Mouse (Mus musculus) embryonic fibroblast, embryonic 13.5 days (primary cell): ENCODE measurements around the gene Shisa9. TPM values are rescaled to one million over a fixed set of nuclear protein-coding genes. Genes with fewer than 3 reads are reported as not detected.

Experiments
- H3K27ac ChIP-seq: 2 replicates; pipeline ENCODE4 v1.5.1; 2012; ENCODE audit warnings: low read length, control low read depth, inconsistent platforms; ENCODE audit not compliant: insufficient read depth
- H3K4me1 ChIP-seq: 2 replicates; pipeline ENCODE4 v1.6.1; 2011; ENCODE audit warnings: low read length; ENCODE audit not compliant: control insufficient read depth, insufficient read depth
- H3K4me3 ChIP-seq: 2 replicates; pipeline ENCODE4 v1.5.1; 2011; ENCODE audit warnings: mild to moderate bottlenecking, control low read depth, low read length; ENCODE audit not compliant: insufficient read depth
- CTCF ChIP-seq: IDR thresholded peaks from 2 replicates; pipeline ENCODE4 v1.5.1; 2011; ENCODE audit warnings: mild to moderate bottlenecking, control low read depth, low read length, moderate library complexity, borderline replicate concordance; ENCODE audit not compliant: insufficient read depth
- POLR2A ChIP-seq: IDR thresholded peaks from 2 replicates; pipeline ENCODE4 v1.6.1; 2011; ENCODE audit warnings: low read depth, mild to moderate bottlenecking, control low read depth, low read length, moderate library complexity
- polyA plus RNA-seq: library from polyadenylated mRNA; stranded (reverse); fragments of >200 nt; gene quantifications from 2 replicates; pipeline ENCODE4 v1.2.4, GENCODE M21; 2011; ENCODE audit warnings: low read depth; ENCODE audit not compliant: missing spikeins, insufficient read length

Shisa9 gene
- polyA plus RNA-seq, 1 experiment = not detected

DNA sequence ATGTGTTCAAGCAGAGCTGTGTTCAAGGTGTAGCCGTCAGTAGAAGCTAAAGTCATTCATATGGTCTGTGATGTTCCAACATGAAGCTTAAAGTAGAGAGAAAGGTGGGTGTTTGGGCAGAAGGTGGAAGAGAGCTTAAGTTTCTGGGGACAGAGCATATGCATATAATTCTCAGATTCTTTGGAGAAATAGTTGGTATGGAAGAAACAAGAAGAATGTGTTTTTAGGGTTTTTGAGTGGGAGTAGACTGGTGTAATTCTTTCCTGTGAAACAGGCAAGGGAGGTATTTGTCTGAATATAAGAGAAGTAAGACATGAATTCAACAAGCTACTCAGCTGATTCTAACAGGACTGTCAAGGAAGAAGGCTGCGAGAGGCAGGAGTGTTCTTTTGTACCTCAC lies 225.9 kb downstream of the Shisa9 start:
- TF ChIP-seq POLR2A (no peak), CTCF (no peak)
- H3K4me3 ChIP-seq = no peak overlapping the region
- H3K27ac ChIP-seq = no peak overlapping the region
- H3K4me1 ChIP-seq = no peaks in the 10 kb centered on the region

DNA sequence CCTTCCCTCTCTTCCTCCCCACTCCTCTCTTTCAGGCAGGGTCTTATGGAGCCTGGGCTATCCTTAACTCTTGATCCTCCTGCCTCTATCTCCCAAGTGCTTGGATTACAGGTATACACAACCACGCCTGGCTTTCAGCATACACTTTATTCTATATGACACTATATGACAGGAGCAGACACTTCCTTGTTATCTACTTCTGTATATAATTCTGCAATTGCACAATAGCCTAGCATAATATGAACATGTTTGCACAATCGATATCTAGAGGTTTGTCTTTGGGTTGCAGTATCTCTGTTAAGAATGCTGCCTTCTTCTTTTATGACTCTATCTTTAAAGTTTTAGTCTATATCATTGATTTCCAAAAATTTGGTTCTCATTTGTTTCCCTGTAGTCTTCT lies 230.1 kb downstream of the Shisa9 start:
- no peak for TF ChIP-seq POLR2A
- Histone ChIP-seq H3K27ac (no peak overlapping the region), H3K4me3 (no peak overlapping the region), H3K4me1 (no peaks in the 10 kb centered on the region)

- TF ChIP-seq POLR2A (no peak), CTCF (no peak)
- Histone ChIP-seq H3K4me1 (no peaks in the 10 kb centered on the region), H3K27ac (no peak overlapping the region), H3K4me3 (no peak overlapping the region)
Measured at GRCm38 (mm10) chr16:12217289-12218150, 233.6 kb downstream of the Shisa9 start.

DNA sequence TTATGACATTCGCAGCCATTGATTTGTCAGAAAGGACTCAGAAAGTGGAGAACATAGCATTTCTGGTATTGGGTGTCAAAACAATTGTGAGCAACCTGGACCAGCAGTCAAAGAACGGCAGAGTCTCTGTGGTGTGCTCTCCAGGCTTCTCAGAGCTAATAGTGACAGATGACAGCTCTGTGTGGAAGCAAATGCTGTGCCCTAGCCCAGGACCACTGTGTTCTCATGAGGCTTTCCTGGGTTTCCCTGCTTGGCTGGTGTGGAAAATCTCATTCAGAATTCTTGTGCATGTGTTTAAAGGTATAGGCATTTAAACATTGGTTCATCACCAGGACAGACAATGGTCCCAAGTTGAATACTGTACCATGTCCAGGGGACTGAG lies 234.2 kb downstream of the Shisa9 start:
- Histone ChIP-seq H3K4me3 (no peak overlapping the region), H3K27ac (no peak overlapping the region)
- TF ChIP-seq CTCF (no peak), POLR2A (no peak)

GRCm38 (mm10) chr16:12219821-12220220 lies 235.9 kb downstream of the Shisa9 start:
- Histone ChIP-seq H3K27ac (no peak overlapping the region), H3K4me3 (no peak overlapping the region), H3K4me1 (no peaks in the 10 kb centered on the region)
- no peak for TF ChIP-seq CTCF
- TF ChIP-seq POLR2A = no peak

More for the DNA sequence above, 234.2 kb downstream of the Shisa9 start:
- no peaks in the 10 kb centered on the region for H3K4me1 ChIP-seq

DNA sequence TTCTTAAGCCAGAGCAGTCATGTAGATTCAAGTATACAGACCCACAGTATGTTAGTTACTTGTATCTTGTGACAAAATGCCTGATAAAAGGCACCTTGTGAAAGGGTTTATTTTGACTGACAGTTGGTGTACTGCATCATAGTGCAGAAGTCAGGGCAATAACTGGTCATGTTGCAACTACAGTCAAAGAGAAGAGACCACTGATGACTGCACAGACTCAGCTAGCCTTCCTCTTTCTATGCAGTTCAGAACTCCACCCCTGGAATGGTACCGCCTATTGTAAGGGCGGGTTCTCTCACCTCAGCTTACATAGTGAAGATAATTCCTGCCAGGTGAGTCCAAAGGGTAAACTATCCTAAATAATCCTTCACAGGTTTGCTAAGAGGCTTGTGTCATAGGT lies 239.6 kb downstream of the Shisa9 start:
- Histone ChIP-seq H3K27ac (no peak overlapping the region), H3K4me1 (no peaks in the 10 kb centered on the region), H3K4me3 (no peak overlapping the region)
- TF ChIP-seq CTCF (no peak), POLR2A (no peak)

DNA sequence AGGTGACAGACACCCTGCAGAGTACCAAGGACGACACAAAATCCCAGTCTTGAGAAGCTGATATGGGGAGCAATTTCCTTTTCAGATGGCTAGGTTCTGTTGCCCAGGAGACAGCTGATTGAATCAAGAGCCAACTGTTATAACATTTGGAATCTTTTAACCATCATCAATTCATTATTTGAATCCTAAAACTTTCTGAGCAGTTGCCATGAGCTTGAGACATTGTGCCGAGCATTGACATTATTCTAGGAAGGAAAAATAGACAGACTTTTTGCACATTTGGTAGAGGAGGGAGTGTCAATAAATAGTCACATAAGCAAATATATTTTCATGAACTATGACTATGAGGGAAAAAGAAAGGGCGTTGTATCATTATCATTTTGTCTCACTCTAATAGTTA lies 243.0 kb downstream of the Shisa9 start:
- Histone ChIP-seq H3K4me3 (no peak overlapping the region), H3K4me1 (no peaks in the 10 kb centered on the region), H3K27ac (no peak overlapping the region)
- no peak for TF ChIP-seq CTCF
- no peak for TF ChIP-seq POLR2A

GRCm38 (mm10) chr16:12233288-12233687 lies 249.4 kb downstream of the Shisa9 start:
- no peak overlapping the region for H3K27ac ChIP-seq
- H3K4me3 ChIP-seq = no peak overlapping the region
- no peak for TF ChIP-seq POLR2A
- TF ChIP-seq CTCF = no peak
- no peaks in the 10 kb centered on the region for H3K4me1 ChIP-seq

DNA sequence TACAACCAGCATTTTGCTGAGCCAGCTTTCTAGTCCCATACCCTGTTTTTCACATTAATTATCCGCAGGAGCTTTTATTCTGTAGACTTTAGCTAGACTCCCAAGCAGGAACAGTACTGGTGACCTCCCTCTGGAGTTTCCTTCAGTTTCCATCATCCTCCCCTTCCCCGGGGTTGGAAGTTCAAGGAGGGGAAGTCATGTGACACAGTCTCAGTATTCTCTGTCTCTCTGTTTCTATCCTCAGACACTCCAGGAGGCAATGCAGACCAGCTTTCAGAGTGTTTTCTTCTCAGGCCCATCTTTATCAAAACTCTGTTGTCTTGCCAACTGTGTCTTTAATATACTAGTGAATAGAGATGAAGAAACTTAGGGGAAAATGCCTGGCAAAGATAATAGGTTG lies 250.4 kb downstream of the Shisa9 start:
- H3K4me3 ChIP-seq = no peak overlapping the region
- no peaks in the 10 kb centered on the region for H3K4me1 ChIP-seq
- H3K27ac ChIP-seq = no peak overlapping the region
- TF ChIP-seq CTCF = no peak
- no peak for TF ChIP-seq POLR2A

GRCm38 (mm10) chr16:12238611-12239010 lies 254.7 kb downstream of the Shisa9 start:
- TF ChIP-seq CTCF (no peak), POLR2A (no peak)
- Histone ChIP-seq H3K27ac (no peak overlapping the region), H3K4me3 (no peak overlapping the region), H3K4me1 (no peaks in the 10 kb centered on the region)
